Mouse (Mus musculus) kidney, adult 9 months (tissue): ENCODE measurements around the gene Ifih1.
A peak's percentile ranks its signal among the peaks of the same experiment; 100 is the strongest.

Experiments
- DNase-seq: peaks from one replicate; pipeline ENCODE4 v3.0.0; 2022

Gene Ifih1

DNA sequence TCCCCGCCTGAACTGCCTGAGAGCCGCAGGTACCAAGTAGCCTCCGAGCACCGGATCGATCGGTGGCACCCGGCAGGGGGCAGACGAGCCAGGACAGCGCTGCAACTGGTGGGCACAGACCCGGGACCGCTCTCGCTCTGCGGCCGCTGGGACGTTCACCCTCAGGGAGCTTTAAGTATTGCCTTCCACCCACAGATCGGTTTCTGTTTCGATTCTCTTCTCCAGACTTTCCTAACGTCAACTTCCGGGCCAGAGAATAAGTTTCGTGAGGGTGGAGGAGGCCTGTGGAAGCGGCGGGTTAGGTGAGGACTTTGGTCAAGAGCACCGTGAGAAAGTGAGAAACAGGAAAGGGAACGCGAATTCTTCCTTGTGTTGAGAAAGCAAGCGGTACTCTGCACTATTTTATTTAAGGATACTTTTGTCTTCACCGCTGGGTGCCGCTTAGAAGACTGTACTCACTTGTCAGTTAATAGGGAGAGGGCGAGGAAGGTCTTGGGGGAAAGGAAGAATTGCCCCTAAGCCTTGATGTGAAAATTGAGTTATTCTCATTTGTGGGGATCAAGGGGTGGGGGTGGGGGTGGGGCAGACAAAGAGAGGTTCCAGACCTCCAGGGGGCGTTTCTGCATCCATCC lies at the start of gene Ifih1:
Ifih1 (minus strand) TSS at position 242 of the 632 bp plus-strand sequence.
- peak; percentile 74 for DNase-seq

DNA sequence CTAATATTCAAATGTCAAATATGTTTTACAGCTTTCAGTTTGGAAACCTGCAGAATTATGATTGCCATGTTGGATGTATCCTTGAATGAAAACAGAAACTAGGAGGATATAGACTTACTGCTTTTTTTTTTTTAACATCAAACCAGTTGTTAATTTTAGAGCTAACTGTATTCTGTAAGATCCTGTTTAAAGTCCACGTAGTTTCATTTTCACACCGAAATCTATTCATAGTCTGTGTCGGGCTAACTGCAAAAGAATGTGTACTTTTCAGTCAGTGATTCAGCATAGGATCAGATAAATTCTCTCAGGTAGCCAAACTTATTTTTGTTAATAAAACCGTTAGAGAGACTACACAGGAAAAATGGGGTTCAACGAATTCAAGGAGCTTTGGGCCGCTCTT lies 39.9 kb upstream of the Ifih1 start:
- DNase-seq = no peak

DNA sequence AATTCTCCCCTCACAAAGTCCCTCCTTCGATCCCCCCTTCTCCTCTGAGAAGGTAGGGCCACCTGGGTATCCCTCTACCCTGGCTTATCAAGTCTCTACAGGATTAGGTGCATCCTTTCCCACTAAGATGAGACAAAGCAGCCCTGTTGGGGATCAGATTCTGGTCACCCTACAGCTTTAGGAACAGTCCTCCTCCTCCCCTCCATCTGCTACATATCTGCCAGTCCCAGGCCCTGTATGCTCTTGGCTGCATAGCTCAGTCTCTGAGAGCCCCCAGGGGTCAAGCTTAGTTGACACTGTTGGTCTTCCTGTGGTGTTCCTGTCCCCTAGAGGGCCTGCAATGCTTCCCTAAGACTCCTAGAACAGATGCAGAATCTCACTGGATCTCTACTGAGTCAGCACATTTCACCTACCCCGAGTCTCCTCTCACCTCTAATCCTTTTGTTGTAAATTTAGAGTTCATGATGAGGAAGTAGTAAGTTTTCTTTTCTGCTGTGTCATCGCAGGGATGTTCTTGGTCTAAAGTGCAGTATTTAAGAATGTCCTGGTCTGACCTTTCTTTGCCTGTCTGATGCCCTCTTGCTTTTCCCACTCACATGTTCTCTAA lies 39.0 kb upstream of the Ifih1 start:
- peak; percentile 13 for DNase-seq

DNA sequence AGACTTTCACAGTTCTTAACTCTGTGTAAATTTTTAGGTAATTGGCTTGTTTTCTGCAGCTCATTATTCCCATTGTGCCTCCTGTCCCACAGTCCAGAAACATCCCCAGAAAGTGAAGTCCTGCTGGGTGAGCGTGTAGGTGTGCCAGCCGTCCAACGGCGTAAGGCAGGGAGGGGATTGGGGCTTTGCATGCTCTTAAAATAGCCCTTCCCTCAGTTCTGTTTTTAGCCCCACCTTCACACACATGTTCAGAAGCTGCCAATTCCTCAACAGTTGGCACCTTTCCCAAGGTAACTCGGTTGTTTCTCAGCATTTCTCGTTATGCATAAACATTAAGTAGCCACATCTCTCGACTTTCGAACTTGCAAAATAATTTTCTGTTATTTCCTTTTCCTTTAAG lies 35.6 kb upstream of the Ifih1 start:
- no peak for DNase-seq

DNA sequence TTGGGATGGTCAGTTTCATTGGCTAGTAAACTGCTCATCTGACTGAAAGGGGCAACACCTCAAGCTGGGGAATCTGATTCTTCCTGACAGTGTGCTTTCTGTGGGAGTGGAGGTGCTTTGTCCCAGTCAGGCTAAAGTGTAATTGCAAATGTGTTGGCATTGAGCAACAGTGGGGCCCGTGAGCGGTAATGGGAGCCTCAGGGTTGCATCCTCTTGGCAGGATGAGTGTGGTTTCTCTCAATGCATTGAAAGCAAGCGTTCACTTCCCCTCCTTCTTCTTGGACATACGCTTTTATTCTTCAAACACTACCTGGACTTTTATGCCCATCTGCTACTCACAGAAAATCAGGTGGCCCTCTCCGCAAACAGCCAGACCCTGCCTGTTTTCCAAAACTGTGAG lies 26.7 kb upstream of the Ifih1 start:
- DNase-seq = no peak

DNA sequence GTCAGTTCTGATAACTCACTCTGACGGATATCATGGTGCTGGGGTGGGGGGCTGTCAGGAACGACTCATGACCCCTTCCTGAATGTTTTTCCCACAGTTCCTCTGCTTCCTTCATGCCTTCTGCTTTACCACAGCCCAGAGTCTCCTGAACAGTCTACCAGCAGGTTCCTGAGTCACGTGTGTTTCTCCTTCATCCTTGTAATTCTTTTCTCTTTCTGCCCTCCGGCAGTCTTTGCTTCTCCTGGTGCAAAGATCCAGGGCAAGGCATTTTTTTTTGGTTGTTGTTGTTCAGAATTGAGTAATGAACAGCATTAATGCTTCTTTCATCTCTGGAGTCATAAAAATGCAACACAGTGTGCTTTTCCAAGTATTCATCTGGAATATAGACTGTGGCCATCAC lies 24.7 kb upstream of the Ifih1 start:
- DNase-seq = peak; percentile 19

DNA sequence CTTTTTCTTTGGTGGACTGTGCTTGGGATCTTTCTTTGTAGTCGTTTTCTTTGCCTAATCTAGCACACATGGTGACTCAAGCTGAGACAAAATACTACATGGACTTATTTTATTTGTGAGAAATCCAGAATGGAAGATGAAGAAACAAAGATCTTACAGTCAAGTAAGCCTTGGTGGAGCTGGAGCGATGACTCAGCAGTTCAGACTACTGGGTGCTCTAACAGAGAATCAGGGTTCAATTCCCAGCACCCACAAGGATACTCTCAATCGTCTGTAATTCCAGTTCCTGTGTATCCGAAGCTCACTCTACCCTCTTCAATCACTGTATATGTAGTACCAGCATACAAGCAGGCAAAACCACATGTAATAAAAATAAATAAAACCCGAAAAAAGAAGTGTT lies 24.2 kb upstream of the Ifih1 start:
- no peak for DNase-seq

DNA sequence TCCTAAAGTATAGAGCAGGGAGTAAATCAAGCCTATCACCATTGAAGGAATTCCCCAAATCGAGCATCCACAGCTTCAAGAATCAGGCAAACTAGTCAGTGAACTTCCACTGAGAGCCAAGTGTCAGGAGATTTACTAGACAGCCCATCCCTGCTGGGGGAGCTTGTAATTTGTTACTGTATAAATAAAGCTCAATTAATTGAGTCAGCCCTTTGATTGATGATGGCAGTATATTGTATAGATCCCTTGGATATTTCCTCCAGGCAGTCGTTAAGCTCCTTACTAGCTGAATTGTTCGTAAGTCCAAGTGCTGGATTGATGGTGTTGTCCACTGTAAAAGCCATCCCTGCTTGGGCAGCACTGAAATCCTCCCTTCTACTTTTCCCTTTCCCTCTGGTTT lies 23.8 kb upstream of the Ifih1 start:
- DNase-seq = no peak

DNA sequence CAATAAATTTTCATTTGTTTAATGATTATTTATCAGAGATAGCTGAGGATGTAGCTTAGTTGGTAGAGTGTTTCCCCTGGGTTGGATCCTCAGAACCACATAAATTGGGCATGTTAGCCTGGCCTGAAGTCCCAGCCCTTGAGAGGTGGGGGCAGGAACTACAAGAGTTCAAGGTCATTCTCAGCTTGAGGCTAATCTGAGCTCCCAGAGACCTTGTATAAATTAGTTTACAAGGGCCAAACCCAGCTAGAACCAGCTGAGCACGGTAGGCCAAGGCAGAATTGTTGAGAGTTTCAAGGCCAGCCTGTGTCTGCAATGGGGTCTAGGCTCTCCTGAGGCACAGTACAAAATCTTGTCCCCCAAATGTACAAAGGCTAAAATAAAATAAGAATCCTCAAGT lies 19.5 kb upstream of the Ifih1 start:
- peak; percentile 53 for DNase-seq

DNA sequence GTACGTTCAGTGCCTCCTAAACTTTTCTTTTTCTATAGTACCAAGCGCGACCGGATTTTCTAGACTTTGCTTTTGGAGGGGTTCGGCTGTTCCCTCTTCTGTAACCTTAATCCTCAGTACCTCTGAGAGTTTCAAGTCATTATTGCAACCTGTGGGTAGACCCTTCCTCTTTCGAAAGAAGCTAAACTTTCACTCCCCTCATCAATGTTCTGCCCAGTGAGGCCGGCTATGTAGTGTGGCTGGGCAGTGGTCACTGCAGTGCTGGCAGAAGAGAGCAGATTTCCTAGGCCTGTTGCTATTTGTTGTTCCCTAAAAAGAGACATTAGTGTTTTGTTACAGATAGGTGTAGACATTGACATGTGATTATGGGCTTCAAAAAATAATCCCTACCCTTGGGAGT lies 18.8 kb upstream of the Ifih1 start:
- no peak for DNase-seq

DNA sequence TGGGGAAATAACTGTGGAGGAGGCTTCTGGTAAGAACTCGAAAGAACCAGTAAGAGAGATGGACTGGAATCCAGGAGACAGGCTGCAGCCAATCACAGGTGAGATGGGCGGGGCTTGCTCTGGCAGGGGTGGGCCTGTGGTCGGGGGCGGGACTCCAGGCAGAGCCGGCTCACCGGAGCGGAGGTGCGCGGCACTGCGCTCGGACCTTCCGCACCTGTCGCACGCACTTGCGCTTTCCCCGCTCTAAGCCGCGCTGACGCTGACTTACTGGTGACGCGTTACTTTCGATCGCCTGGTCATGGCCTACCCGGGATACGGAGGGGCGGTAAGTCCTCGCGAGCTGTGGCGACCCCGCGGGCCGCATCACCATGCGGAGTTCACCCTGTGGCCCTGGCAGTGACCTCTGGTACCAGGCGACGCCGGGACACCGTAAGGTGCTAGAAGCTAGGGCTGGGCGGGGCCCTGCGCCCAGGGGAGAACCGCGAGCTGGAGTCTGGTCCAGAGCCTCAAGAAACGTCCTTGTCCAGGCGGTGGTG lies 18.1 kb upstream of the Ifih1 start, which contains the start of gene Gca:
Gca (plus strand) TSS at position 151 of the 536 bp plus-strand sequence.
- DNase-seq = peak; percentile 86

DNA sequence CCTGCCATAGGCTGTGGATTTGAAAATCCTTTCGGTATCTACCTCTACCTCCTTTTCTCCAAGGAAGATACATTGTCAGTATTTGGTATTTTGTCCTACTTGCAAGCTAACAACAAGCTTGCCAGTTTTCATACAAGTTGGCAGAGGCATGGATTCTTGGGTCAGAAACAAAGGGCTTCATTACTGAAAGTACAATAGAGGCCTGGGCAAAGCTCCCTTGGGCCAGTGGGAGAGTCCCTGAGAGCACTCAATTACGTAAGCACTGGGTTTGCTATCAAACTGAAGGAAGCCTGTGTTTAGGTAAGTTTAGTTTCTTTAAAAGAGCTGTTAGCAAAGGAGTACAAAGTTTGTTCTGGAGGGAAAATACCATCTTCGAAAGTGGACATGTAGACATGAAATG lies 16.5 kb upstream of the Ifih1 start:
- DNase-seq = no peak

DNA sequence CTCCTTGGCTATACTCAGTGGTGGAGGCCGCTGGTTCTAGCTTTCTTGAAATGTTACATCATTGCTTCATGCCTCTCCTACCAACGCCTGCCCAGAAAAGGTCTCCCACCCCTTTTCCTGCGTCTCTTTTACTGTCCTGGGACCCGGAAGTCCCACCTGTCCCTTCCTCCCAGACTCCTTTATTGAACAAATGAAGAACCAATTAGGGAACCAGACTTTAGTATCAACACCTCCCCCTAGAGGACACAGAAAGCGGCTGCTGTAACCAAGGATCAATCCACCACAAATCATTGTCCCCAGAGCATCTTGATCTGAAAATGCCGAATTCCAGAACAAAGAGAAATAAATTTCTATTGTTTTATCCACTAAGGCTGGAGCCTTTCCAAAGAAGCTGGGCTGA lies 14.5 kb upstream of the Ifih1 start:
- no peak for DNase-seq

DNA sequence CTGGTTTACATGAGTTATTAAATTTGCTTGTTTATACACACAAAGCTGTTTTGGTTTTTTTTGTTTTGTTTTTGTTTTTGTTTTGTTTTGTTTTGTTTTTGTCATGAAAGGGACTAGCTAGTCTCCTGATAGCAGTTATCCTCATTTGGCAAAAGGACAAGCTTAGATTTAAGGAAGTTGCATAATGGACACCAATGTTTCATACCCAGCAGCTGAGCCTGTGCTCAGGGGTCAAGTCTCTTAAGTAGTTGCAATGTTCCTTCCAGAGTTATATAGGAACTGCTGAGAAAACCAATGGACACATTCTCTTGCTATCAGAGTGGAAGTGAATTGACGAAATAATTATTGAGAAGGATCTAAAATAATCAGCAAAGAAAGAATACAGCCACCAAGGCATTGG lies 10.0 kb upstream of the Ifih1 start:
- DNase-seq = no peak

DNA sequence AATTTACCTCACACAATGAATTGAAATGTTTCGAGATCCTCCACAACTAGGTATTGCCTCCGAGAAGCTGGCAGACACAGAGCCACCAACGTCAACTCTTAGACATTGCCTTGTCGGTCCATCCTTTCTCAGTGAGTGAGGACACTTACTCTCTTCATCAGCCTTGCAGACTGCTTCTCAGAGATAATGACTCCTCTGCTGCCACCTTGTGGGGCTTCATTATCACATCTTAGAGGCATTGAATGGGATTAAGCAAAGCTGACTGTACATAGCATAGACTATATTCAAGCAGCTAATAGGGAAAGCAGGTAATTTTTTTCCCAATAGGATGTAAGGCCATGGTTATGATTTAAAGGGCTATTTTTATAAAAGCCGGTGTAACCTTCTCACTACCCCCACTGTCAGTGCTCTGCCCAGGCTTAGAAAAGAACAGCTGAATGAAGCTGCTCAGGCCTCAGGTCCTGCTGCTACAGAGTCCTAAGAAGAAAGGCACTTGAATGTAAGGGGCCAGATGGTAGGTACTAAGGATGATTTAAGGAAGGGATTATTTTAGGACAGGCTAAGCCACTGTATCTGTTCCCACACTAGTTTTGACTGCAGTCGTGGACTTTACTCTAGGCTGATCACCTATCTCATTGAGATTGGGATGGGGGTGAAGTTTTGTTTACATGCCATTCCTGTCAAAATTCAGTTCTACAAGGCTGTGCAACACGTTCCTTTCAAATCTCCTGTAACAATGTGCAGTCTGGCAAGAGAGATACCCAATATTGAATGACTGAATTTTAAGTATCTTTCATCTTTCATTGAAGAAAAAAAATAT lies 8.7 kb upstream of the Ifih1 start:
- DNase-seq = peak; percentile 77

DNA sequence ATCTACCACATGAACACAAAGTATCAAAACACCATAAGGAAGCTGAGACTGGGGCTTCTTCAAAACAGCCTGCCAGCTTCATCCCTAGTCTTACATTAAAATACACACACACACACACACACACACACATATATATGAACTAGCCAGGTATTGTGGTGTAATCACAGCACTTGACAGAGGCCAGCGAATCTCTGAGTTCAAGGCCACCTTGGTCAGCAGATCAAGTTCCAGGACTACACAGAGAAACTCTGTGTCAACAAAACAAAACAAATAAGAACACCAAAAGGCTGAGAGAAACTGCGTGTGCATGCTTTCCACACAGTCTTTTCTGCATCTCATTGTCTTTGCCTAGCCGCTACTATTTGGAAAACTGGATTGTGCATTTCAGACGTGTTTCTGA lies 6.4 kb upstream of the Ifih1 start:
- no peak for DNase-seq

DNA sequence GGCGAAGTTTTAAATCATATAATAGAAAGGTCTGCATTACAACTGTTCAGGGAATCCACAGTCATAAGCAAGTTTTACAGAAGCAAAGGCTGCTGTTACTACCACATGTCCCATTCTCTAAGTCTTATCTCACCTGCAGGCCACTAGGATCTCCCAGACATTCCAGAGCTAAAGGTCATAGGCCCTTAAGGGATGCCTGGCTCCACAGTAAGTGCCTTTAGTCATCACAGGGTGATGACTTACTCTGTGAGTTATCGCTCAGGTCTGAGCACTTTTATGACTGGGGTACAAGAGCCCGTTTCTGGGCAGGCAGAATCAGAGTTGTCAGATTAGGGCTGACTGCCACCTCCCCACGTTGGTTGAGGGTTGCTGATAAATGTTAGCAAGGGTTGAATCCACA lies 5.8 kb upstream of the Ifih1 start:
- DNase-seq = no peak

DNA sequence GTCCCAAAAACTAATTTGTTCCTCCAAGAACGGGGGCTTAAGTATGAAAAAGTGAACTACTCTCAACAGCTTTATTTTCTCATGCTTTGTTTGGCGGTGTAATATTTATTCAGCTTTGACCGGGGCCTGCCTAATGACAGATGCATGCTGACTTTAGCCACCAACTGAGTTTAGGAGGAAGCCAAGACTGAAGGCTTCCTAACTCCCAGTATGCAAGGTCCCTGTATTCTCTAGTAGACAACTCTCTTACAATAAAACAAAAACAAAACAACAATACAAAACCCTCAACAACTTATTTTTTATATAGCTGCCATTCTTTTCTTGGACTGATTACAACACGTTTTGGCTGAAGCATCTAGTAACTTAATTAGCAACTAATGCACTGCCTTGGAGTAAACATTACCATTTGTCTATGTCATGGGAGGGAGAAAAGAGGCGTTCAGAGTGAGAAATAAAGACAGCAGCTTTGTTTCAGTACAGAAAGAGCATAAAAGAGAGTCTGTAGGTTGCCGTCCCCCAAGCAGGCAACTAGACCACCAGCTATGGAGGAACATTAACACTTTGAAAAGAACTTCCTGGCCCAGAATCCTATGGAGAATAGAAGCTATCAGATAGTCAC lies 725 bp upstream of the Ifih1 start:
- DNase-seq = no peak

DNA sequence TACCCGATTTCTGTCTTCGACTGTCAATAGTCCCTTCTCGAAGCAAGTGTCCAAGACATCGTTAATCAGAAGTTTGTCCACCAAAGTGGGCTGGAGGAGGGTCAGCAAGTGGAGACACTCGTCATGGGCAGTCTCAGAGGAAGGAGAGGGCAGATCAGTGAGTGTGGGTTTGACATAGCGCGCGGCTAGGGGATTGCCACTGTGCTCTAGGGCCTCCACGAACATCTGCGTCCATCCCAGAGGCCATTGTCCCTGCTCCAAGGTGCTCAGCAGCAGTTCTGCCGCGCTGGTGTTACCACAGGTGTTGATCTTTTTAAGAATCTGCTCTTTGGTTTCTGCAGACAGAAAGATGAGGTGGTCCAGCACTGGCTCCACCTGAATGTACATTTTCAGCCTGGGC lies 580 bp downstream of the Ifih1 start:
- DNase-seq = no peak

DNA sequence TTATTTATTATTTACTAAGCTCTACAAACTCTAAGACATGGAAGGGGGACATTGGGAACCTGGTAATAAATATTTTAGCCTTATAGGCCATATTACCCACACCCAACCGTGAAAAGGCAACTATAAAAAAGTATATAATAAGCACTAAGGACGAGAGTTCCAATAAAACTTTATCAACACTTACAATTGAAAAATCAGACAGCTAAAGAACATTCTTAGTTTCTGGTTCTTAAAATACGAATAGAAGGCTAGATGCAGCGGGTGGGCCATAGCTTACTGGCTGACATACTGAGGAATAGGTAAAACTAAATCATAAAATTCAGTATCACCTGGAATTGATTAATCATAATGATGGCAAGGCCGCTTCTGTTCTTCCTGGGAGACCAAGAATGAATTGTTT lies 1.2 kb downstream of the Ifih1 start:
- no peak for DNase-seq

DNA sequence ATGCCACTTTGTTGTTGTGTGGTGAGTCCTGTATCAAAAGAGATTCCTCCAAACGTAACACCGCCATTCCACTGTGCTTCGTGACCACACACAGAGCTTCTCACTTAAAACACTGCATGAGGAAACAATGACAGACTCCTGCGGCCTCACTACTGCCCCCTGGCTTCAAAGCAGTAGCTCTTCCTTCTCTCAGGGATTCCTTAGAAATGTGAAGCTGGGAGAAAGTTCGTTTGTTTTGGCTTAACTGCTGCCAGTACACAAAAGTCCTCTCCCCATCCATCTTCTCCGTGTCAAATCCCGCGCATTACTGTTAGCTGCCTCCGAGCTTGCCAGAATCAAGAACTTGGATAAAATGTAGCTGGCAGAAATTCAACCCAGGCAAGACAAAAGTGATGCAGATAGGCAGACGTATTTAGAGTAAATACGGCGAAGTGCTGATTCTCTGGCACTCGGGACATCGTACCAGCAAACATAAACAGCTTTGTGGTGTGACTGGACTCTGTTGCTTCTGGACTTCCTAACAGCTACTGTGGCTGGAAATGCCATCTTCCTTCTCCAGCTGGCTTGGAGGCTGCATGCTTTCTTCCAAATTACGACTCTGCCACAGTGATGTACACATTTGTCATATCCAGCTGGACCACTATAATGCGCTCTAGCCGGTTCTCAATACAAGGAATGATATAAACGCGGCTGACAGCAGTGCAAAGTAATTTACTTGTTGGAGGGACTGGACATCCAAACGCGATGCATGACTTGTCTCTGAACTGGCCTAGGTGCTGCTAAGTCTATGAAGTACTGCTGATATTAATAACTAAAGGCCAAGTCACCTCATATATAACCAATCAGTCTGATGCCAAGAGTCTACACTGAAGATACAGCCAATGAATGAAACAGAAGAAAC lies 2.4 kb downstream of the Ifih1 start:
- peak; percentile 36 for DNase-seq

DNA sequence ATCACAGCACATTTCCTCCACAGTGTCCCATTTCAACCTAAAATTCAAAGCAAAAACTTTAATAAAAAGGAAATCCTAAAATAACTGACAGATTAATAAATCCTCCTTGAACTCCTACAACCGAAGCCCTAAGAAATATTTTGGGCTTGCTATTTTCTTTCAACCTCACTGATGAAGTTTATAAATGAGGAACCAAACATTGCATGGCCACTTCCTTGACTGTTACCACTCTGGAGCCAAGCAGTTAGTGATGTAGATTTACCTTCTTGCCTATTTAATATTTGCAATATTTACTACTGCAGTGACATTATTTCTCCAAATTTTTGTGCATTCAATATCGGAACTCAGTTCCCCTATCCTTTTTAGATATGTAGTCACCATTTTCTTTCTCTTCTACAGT lies 6.2 kb downstream of the Ifih1 start:
- DNase-seq = no peak
